ENCODE assay signal across 8 mouse cellular contexts in genomic region chr10:91270955-91271741, GRCm38 (mm10).
DNase-seq lines count a peak whose midpoint lies in the region; ATAC-seq and TF ChIP-seq lines count a peak whose summit lies in the region.

No protein-coding gene starts in this region.

- H3K9ac ChIP-seq in embryonic facial prominence, embryonic 13.5 days: peak overlapping the region; percentile 51; the same call in 1 of the 2 replicates
- 0 out of 2 replicates have a peak overlapping the region, but pooled peaks have one; percentile 22 for H3K9ac ChIP-seq in heart, adult 2 months (ENCODE audit: low read depth, low read length)
- peak overlapping the region; percentile 27; the same call in 1 of the 2 replicates for H3K9ac ChIP-seq in limb, embryonic 11.5 days (ENCODE audit: low read length)
- no peak overlapping the region for H3K9ac ChIP-seq in midbrain, embryonic 14.5 days (replicated peaks; ENCODE audit: low read length)

- H3K27me3 ChIP-seq in embryonic facial prominence, embryonic 13.5 days: no peaks in the 10 kb centered on the region
- no peaks in the 10 kb centered on the region for H3K27me3 ChIP-seq in heart, adult 2 months (ENCODE audit: control insufficient read depth, insufficient read depth, low read length)
- H3K27me3 ChIP-seq in kidney, adult 2 months (replicated peaks; ENCODE audit: control insufficient read depth, insufficient read depth, low read length): no peaks in the 10 kb centered on the region
- no peaks in the 10 kb centered on the region for H3K27me3 ChIP-seq in limb, embryonic 11.5 days (ENCODE audit: control insufficient read depth, insufficient read depth, low read length)
- H3K27me3 ChIP-seq in midbrain, embryonic 14.5 days (ENCODE audit: control insufficient read depth, insufficient read depth, low read length): no peaks in the 10 kb centered on the region

- WGBS in embryonic facial prominence, embryonic 13.5 days: 11% methylated on average over 14 of the region's 14 CpGs
- whole genome bisulfite sequencing in heart, adult 2 months: 13% methylated on average over 14 of the region's 14 CpGs
- 20% methylated on average over 14 of the region's 14 CpGs for WGBS in kidney, adult 2 months
- 20% methylated on average over 14 of the region's 14 CpGs for WGBS in limb, embryonic 11.5 days
- WGBS in midbrain, embryonic 14.5 days: 7% methylated on average over 14 of the region's 14 CpGs

- DNase-seq in 3T3-L1 (ENCODE audit: low read depth, low spot score): peak; percentile 87
- peak; percentile 87 to 88 for DNase-seq in adrenal gland, postnatal 36 days
- peak; percentile 82 to 91 for DNase-seq in heart, adult 2 months
- peak; percentile 83 for DNase-seq in kidney, adult 2 months
- DNase-seq in limb, embryonic 11.5 days (ENCODE audit: low spot score): peak; percentile 96
- peak; percentile 94 for DNase-seq in midbrain, embryonic 14.5 days
- DNase-seq in spleen, adult 12 weeks (ENCODE audit: low spot score): peak; percentile 70

- TF ChIP-seq CTCF in heart, adult 2 months (IDR thresholded peaks at IDR 0.05): peak; percentile 98; the same call in 1 of the 2 replicates
- peak; percentile 95 for TF ChIP-seq CTCF in kidney, adult 2 months (conservative IDR thresholded peaks at IDR 0.05; ENCODE audit: insufficient read depth, insufficient read length, low read depth, low read length)

- ATAC-seq in embryonic facial prominence, embryonic 13.5 days (ENCODE audit: insufficient number of reproducible peaks, insufficient read depth, low FRiP score, low TSS enrichment, low read depth): peak; percentile 16; the same call in 1 of the 2 replicates
- peak; percentile 15; the same call in 1 of the 2 replicates for ATAC-seq in limb, embryonic 11.5 days (ENCODE audit: insufficient number of reproducible peaks, low FRiP score, low TSS enrichment, low read depth)
- peak; percentile 80 for ATAC-seq in midbrain, embryonic 14.5 days (ENCODE audit: low FRiP score, low TSS enrichment)

- no peaks in the 10 kb centered on the region for H3K79me2 ChIP-seq in heart, adult 2 months (replicated peaks; ENCODE audit: control insufficient read depth, insufficient read depth, low read length)

- peaks cover 13% of the 10 kb centered on the region for H3K4me1 ChIP-seq in embryonic facial prominence, embryonic 13.5 days
- no peaks in the 10 kb centered on the region; the same call in 1 of the 2 replicates for H3K4me1 ChIP-seq in heart, adult 2 months (ENCODE audit: control insufficient read depth, insufficient read depth, low read length)
- no peaks in the 10 kb centered on the region; the same call in 1 of the 2 replicates for H3K4me1 ChIP-seq in kidney, adult 2 months (ENCODE audit: control insufficient read depth, insufficient read depth, low read length)
- H3K4me1 ChIP-seq in limb, embryonic 11.5 days (ENCODE audit: control insufficient read depth, insufficient read depth, low read length): no peaks in the 10 kb centered on the region
- peaks cover 12% of the 10 kb centered on the region; the same call in 1 of the 2 replicates for H3K4me1 ChIP-seq in midbrain, embryonic 14.5 days (ENCODE audit: control insufficient read depth, insufficient read depth, low read length)

- 0 out of 2 replicates have a peak overlapping the region, but pooled peaks have one; percentile 11 for H3K4me3 ChIP-seq in embryonic facial prominence, embryonic 13.5 days
- peak overlapping the region; percentile 4; the same call in 1 of the 2 replicates for H3K4me3 ChIP-seq in heart, adult 2 months
- no peak overlapping the region for H3K4me3 ChIP-seq in kidney, adult 2 months (ENCODE audit: insufficient read depth, low read depth, low read length)
- H3K4me3 ChIP-seq in limb, embryonic 11.5 days (ENCODE audit: low read depth, low read length): no peak overlapping the region
- no peak overlapping the region for H3K4me3 ChIP-seq in midbrain, embryonic 14.5 days (replicated peaks; ENCODE audit: low read depth, low read length)

- TF ChIP-seq EP300 in heart, adult 2 months (IDR thresholded peaks at IDR 0.05; ENCODE audit: insufficient read depth, low read depth, low read length): 0 out of 2 replicates have a peak, but pooled peaks have one; percentile 61

- no peaks in the 10 kb centered on the region for H3K9me3 ChIP-seq in embryonic facial prominence, embryonic 13.5 days
- no peaks in the 10 kb centered on the region for H3K9me3 ChIP-seq in limb, embryonic 11.5 days (ENCODE audit: control insufficient read depth, low read length)
- H3K9me3 ChIP-seq in midbrain, embryonic 14.5 days (ENCODE audit: control insufficient read depth, low read length): no peaks in the 10 kb centered on the region

- H3K36me3 ChIP-seq in embryonic facial prominence, embryonic 13.5 days: no peaks in the 10 kb centered on the region
- H3K36me3 ChIP-seq in heart, adult 2 months (ENCODE audit: control insufficient read depth, insufficient read depth, low read length): no peaks in the 10 kb centered on the region
- no peaks in the 10 kb centered on the region for H3K36me3 ChIP-seq in kidney, adult 2 months (ENCODE audit: control insufficient read depth, insufficient read depth, low read length)
- no peaks in the 10 kb centered on the region for H3K36me3 ChIP-seq in limb, embryonic 11.5 days (ENCODE audit: control insufficient read depth, insufficient read depth, low read length)
- H3K36me3 ChIP-seq in midbrain, embryonic 14.5 days (ENCODE audit: control insufficient read depth, insufficient read depth, low read length): no peaks in the 10 kb centered on the region

- intact Hi-C loops in heart, adult 2 months (cut with DNase I): loop anchor here (1.0 to 2.0 kb wide), 2 partner anchors 1382 to 1744 kb away; no protein-coding TSS in a partner anchor

- peak overlapping the region; percentile 48 for H3K4me2 ChIP-seq in embryonic facial prominence, embryonic 13.5 days
- no peak overlapping the region; the same call in 1 of the 2 replicates for H3K4me2 ChIP-seq in limb, embryonic 11.5 days (ENCODE audit: low read depth, severe bottlenecking)
- peak overlapping the region; percentile 23 for H3K4me2 ChIP-seq in midbrain, embryonic 14.5 days (ENCODE audit: low read length)

- H3K27ac ChIP-seq in embryonic facial prominence, embryonic 13.5 days: no peak overlapping the region
- H3K27ac ChIP-seq in heart, adult 2 months: peak overlapping the region; percentile 11; the same call in 1 of the 2 replicates
- H3K27ac ChIP-seq in kidney, adult 2 months (ENCODE audit: insufficient read depth, low read depth, low read length): no peak overlapping the region
- H3K27ac ChIP-seq in limb, embryonic 11.5 days (replicated peaks; ENCODE audit: low read depth, low read length): no peak overlapping the region
- peak overlapping the region; percentile 66 for H3K27ac ChIP-seq in midbrain, embryonic 14.5 days (replicated peaks; ENCODE audit: low read depth, low read length)

- no peak for TF ChIP-seq POLR2A in heart, adult 2 months (IDR thresholded peaks at IDR 0.05; ENCODE audit: insufficient read depth, low read depth, low read length)
- no peak for TF ChIP-seq POLR2A in kidney, adult 2 months (IDR thresholded peaks at IDR 0.05; ENCODE audit: low read depth, low read length)

Comparison
In these comparisons a context has a peak if more than half of its experiments do, and no peak if none do; other contexts are left out.
1. ATAC-seq: peak in every context shown above with its lines; median percentile 80 in midbrain, embryonic 14.5 days; 16 in embryonic facial prominence, embryonic 13.5 days; 15 in limb, embryonic 11.5 days.
2. H3K27ac ChIP-seq: peak in heart, adult 2 months (single experiment) and midbrain, embryonic 14.5 days (single experiment); none in embryonic facial prominence, embryonic 13.5 days (single experiment), kidney, adult 2 months (single experiment) and limb, embryonic 11.5 days (single experiment).
3. H3K4me3 ChIP-seq: peak in embryonic facial prominence, embryonic 13.5 days (single experiment) and heart, adult 2 months (single experiment); none in kidney, adult 2 months (single experiment), limb, embryonic 11.5 days (single experiment) and midbrain, embryonic 14.5 days (single experiment).
4. Peak in every context shown above with its lines, with median percentiles within 50 percentile points of each other: DNase-seq.